Mouse (Mus musculus) G1E (cell line): ENCODE data around the gene Nudcd2. TPM values are rescaled to one million over a fixed set of nuclear protein-coding genes. Genes with fewer than 3 reads are reported as not detected.
"Not testable (repeated sequence)": the region's sequence is repeated elsewhere in the genome, so short reads cannot be mapped to it uniquely, and the experiment has no call there.

Experiments
- ATAC-seq: 2 replicates; pipeline ENCODE4 v1.8.0; 2016; ENCODE audit warnings: mild to moderate bottlenecking; ENCODE audit not compliant: insufficient number of reproducible peaks, poor library complexity, low FRiP score, severe bottlenecking; ENCODE audit errors: extremely low read depth
- DNase-seq: peaks from one replicate; pipeline ENCODE4 v3.0.0; 2012; ENCODE audit warnings: low spot score
- H3K27me3 ChIP-seq: 2 replicates; pipeline ENCODE4 v1.6.1; 2012; ENCODE audit warnings: mild to moderate bottlenecking, low read length, inconsistent platforms; ENCODE audit not compliant: insufficient read depth
- H3K36me3 ChIP-seq: replicated peaks from 2 replicates; pipeline ENCODE3; 2012; ENCODE audit warnings: mild to moderate bottlenecking, inconsistent platforms
- H3K4me1 ChIP-seq: 2 replicates; pipeline ENCODE4 v1.6.1; 2012; ENCODE audit warnings: low read depth, low read length, inconsistent platforms, mixed read lengths; ENCODE audit not compliant: insufficient read depth
- H3K4me3 ChIP-seq: 2 replicates; pipeline ENCODE4 v1.5.1; 2012; ENCODE audit warnings: low read depth, mild to moderate bottlenecking, inconsistent platforms, low read length, moderate library complexity, mixed read lengths
- H3K9me3 ChIP-seq: replicated peaks from 2 replicates; pipeline ENCODE4 v1.6.1; 2012; ENCODE audit warnings: inconsistent platforms
- CTCF ChIP-seq: IDR thresholded peaks from 2 replicates; pipeline ENCODE4 v1.5.1; 2012; ENCODE audit warnings: low read depth, low read length, inconsistent platforms, mixed read lengths
- GATA1 ChIP-seq: IDR thresholded peaks from 2 replicates; pipeline ENCODE4 v1.6.1; 2012; ENCODE audit warnings: borderline replicate concordance, low read length, inconsistent platforms, mixed read lengths
- GATA2 ChIP-seq: IDR thresholded peaks from 2 replicates; pipeline ENCODE4 v1.6.1; 2012; ENCODE audit warnings: low read depth, low read length, inconsistent platforms, borderline replicate concordance
- POLR2AphosphoS5 ChIP-seq: IDR thresholded peaks from 2 replicates; pipeline ENCODE4 v1.6.1; 2012; ENCODE audit warnings: low read depth, low read length, inconsistent platforms; ENCODE audit not compliant: insufficient replicate concordance
- TAL1 ChIP-seq: conservative IDR thresholded peaks from 2 replicates; pipeline ENCODE4 v1.6.1; 2012; ENCODE audit warnings: low read depth, low read length, inconsistent platforms, mixed read lengths
- polyA plus RNA-seq: library from polyadenylated mRNA; stranded (reverse); fragments of >175 nt; gene quantifications from 2 replicates; pipeline ENCODE4 v1.2.3, GENCODE M21; 2012
- total RNA-seq, 2 experiments: library from RNA; stranded (forward) in 1 of 2; stranded (reverse) in 1 of 2; fragments of 200-1000 nt in 1 of 2; fragments of >200 nt in 1 of 2; fragmentation: Nextera tagmentation in 1 of 2; gene quantifications; 2 replicates each; pipeline ENCODE4 v1.2.3; 2014 to 2017

Nudcd2 gene
- total and polyA plus RNA-seq, 3 experiments = 54.0 to 183 (median 129) TPM

- peak; percentile 17 for ATAC-seq
- Histone ChIP-seq H3K27me3 (no peaks in the 10 kb centered on the region), H3K9me3 (peaks cover 2% of the 10 kb centered on the region), H3K36me3 (peaks cover 19% of the 10 kb centered on the region), H3K4me3 (peak overlapping the region; percentile 74), H3K4me1 (peaks cover 24% of the 10 kb centered on the region)
- TF ChIP-seq GATA1 (no peak), CTCF (no peak), GATA2 (no peak), POLR2AphosphoS5 (no peak; the same call in 1 of the 2 replicates), TAL1 (no peak)
- DNase-seq = peak; percentile 65
Measured at GRCm38 (mm10) chr11:40694311-40695087, 39.0 kb upstream of the Nudcd2 start.

GRCm38 (mm10) chr11:40695103-40695502 is 38.4 kb upstream of the Nudcd2 start, which contains the start of gene Mat2b:
Gene Mat2b, minus strand, starts transcription at chr11:40695203.
- H3K4me1 ChIP-seq = peaks cover 18% of the 10 kb centered on the region
- ATAC-seq (no peak), DNase-seq (no peak)
- peak within 1 kb of the TSS; percentile 74 for H3K4me3 ChIP-seq
- TF ChIP-seq POLR2AphosphoS5 = no peak
- no peak for TF ChIP-seq GATA2
- no peak for TF ChIP-seq GATA1
- no peak for TF ChIP-seq TAL1
- TF ChIP-seq CTCF = no peak
- peaks cover 8% of the 10 kb centered on the region for H3K9me3 ChIP-seq
- H3K36me3 ChIP-seq = peaks cover 19% of the 10 kb centered on the region
- no peaks in the 10 kb centered on the region for H3K27me3 ChIP-seq

GRCm38 (mm10) chr11:40709899-40710298 is 23.6 kb upstream of the Nudcd2 start:
- DNase-seq, H3K9me3 ChIP-seq, H3K27me3 ChIP-seq, H3K4me1 ChIP-seq, H3K4me3 ChIP-seq: not testable (repeated sequence)
- H3K36me3 ChIP-seq = peaks cover 93% of the 10 kb centered on the region
- peak; percentile 57 for ATAC-seq

GRCm38 (mm10) chr11:40713858-40714257 is 19.6 kb upstream of the Nudcd2 start:
- DNase-seq = no peak
- peaks cover 94% of the 10 kb centered on the region for H3K36me3 ChIP-seq

GRCm38 (mm10) chr11:40715524-40715923 is 17.9 kb upstream of the Nudcd2 start:
- ATAC-seq (no peak), DNase-seq (no peak)
- Histone ChIP-seq H3K4me3 (no peak overlapping the region), H3K27me3 (no peaks in the 10 kb centered on the region), H3K9me3 (no peaks in the 10 kb centered on the region), H3K4me1 (peaks cover 3% of the 10 kb centered on the region; the same call in 1 of the 2 replicates), H3K36me3 (peaks cover 94% of the 10 kb centered on the region)
- TF ChIP-seq GATA1 = no peak
- no peak for TF ChIP-seq CTCF
- TF ChIP-seq TAL1 = no peak
- no peak for TF ChIP-seq POLR2AphosphoS5
- no peak for TF ChIP-seq GATA2

More at GRCm38 (mm10) chr11:40713858-40714257, 19.6 kb upstream of the Nudcd2 start:
- H3K4me3 ChIP-seq = no peak overlapping the region
- H3K9me3 ChIP-seq = no peaks in the 10 kb centered on the region
- ATAC-seq = no peak
- no peak for TF ChIP-seq TAL1
- no peak for TF ChIP-seq GATA2
- TF ChIP-seq GATA1 = no peak
- no peak for TF ChIP-seq CTCF
- TF ChIP-seq POLR2AphosphoS5 = no peak
- H3K4me1 ChIP-seq = peaks cover 3% of the 10 kb centered on the region; the same call in 1 of the 2 replicates
- H3K27me3 ChIP-seq = no peaks in the 10 kb centered on the region

GRCm38 (mm10) chr11:40718324-40718723 is 15.1 kb upstream of the Nudcd2 start:
- no peaks in the 10 kb centered on the region for H3K9me3 ChIP-seq
- H3K4me3 ChIP-seq = no peak overlapping the region
- no peak for DNase-seq
- no peaks in the 10 kb centered on the region for H3K27me3 ChIP-seq
- H3K4me1 ChIP-seq = peaks cover 3% of the 10 kb centered on the region; the same call in 1 of the 2 replicates
- peaks cover 95% of the 10 kb centered on the region for H3K36me3 ChIP-seq
- ATAC-seq = peak; percentile 34
- TF ChIP-seq CTCF (no peak), POLR2AphosphoS5 (no peak), GATA1 (no peak), GATA2 (no peak)
